Mouse (Mus musculus) lung, postnatal 10 days (tissue): ENCODE measurements around the gene Vars2.

Experiments used
- DNase-seq: peaks from one replicate; pipeline ENCODE4 v3.0.0; 2021

The Vars2 gene

DNA sequence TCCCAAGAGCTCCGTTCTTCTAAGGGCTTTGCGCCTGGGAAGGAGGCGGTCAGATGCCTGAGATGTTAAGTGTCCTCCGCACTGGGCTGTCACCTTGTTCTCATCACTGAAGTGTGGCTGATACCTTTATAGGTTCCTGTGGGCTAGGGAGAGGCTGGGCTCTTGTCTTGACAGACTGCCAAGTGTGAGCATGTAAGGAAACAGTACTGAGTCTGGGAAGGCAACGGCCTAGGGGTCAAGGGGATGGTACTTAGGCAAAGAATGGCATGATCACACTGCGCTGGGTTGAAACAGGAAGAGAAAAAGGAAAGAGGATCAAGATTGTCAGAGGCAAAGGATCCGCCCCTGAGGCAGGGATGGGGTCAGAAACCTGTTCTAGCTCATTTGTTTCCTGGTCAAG, 40.9 kb downstream of the Vars2 start, which contains the start of gene Gm9573:
Gene Gm9573 (minus strand): TSS at position 101 of the 400 bp plus-strand sequence.
- no peak for DNase-seq

DNA sequence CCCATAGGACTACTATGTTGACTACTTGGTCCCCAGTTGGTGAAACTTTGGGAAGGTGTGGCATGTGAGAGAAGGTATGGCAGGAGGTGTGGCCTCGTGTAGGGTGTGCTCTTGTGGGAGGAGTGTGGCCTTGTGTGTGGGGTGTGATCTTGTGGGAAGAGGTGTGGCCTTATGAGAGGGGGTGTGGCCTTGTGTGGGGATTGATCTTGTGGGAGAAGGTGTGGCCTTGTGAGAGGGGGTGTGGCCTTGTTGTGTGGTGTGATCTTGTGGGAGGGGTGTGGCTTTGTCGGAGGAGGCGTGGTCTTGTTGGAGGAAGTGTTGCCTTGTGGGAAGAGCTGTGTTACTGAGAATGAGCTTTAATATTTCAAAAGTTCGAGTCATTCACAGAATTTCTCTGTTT, 50.3 kb downstream of the Vars2 start:
- DNase-seq: no peak
